Mouse (Mus musculus) cerebellum, adult 9-11 months (tissue): ENCODE results near the gene Ppt2.

Experiments
- DNase-seq: peaks from one replicate; pipeline ENCODE4 v3.0.0; 2022

The Ppt2 gene

DNA sequence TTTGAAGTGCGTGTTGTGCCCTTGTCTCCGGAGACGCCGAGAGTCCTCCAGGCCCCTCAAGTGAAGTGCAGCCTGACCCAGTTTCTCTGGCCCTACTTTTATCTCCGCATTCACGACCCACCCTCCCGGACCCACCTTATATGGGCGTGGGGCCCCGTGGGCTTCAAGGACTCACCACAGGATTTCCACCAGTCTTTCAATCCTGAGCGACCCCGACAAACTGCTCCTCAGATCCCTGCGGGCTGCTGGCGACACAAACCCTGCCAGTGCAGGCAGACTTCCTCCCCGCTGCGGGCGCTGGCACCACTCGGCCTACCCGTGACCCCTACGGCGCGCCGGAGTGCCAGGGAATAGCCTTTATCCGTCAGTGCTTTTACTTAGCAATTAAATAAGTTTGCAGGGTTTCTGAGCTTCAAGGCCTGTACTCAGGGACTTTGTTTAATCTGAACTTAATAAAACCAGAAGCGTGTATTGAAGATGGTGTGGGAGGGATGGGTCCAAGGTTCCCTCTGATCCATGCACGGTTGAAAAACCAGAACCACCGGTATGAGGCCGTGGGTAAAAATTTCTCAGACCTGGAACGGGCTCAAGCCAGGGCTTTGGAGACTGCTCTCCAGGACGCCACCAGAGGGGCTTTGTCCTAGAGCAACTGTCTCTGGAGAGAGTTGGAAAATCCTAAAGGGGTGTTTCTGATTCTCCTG, at the start of gene Ppt2:
Gene Ppt2 (minus strand): TSS at position 568 of the 701 bp plus-strand sequence.
- peak; percentile 86 for DNase-seq

DNA sequence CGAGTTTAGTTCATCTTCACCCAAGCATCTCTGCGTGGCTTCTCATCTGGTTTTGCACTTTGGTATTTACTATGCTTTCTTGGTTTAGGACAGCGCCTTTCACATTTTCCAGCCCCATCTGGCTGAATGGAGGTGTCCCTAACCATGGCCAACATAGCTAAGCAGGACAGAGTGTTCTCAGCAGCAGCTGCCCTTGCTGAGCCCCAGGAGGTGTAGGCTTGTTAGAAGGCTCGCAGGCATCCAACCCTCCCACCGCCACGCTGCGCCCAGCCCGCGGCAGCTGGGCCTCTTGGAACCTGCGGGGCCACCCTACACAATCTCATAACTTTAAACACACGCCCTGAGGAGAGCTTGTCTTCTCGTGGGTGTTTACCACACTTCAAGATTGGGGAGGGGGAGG, 48.4 kb upstream of the Ppt2 start:
- DNase-seq = no peak

DNA sequence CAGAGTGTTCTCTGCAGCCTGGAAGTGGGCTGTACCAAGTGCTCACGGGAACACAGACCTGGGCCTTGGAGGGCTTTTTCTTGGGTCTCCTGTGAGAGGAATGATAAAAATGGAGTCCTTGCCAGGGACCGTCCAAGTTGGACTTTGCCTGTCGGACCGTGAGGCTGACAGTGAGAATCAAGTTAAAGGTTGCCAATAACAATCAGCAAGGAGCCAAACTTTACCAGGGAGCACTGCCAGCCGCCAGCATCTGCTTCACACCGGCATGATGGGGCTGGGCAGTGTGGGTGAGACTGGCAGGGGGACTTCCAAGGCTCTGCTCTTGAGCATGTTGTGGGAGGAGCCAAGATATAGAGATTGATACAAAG, 47.8 kb upstream of the Ppt2 start:
- DNase-seq = no peak

DNA sequence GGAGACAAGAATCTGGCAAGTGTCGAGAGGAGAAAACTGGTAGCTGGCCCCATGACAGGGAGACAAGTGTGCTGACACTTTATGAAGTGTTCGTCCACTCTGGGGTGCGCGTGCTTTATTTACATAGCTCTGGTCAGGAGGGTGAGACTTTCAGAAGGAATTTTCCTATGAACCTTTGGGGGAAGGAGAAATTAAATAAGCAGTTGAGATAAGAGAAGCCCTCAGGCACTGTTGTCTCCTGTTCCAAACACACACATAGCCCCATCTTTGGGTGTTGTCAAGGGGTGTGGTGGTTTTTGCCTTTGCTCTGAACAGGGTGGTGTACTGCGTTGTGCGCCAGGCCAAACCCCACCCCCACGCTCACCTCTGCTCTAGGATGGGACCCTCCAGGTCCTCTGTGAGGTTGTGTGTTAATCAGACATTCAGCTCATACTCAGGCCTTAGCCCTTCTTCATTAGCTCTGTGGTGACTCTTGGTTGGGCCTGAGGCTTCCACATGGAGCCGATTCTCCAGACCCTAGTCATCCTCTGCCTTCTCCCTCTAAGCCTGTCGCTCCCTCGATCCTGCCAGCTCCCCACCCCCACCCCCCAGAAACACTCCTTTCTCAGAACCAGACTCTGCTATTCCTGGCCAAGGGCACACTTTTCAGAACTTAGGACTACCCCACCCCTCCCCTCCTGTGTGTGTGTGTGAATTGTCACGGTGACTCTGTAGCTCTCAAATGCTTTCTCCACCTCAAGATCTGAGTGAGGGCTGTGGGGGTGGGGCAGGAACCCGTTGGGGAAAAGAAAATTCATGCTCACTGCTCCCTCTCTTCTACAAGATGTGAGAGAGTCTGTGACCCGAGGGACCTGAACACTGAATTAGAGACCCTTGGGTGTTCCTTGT, 47.1 kb upstream of the Ppt2 start:
- no peak for DNase-seq

DNA sequence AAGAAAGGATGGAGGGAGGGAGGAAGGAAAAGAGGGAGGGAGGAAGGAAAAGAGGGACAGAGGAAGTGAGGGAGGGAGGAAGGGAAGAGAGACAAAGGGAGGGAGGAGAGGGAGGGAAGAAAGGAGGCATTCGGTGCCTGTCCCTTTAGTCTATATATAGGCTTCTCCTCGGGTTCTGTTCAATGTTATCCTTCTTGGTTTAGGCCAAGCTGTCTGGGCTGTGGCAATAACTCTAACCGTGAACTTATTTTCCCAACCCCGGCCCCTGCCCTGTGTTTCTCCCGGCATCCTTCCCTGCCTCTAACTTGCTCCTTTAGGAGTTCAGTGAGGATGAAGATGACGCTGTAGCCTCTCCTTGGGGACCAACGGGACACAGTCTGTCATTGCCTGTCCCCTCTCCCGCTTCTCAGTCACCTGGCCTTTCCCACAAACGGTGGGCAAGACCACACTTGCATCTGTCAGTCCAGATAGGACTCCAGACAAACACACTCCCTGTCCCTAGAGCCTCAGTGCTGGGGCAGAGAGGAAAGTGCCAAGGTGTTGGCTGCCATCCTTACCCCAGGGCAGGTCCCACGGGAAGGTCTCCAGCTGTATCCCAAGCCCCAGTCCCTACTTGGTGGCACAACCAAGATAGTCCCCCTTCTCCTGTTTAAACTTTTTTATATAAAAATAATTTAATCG, 46.4 kb upstream of the Ppt2 start:
- no peak for DNase-seq

DNA sequence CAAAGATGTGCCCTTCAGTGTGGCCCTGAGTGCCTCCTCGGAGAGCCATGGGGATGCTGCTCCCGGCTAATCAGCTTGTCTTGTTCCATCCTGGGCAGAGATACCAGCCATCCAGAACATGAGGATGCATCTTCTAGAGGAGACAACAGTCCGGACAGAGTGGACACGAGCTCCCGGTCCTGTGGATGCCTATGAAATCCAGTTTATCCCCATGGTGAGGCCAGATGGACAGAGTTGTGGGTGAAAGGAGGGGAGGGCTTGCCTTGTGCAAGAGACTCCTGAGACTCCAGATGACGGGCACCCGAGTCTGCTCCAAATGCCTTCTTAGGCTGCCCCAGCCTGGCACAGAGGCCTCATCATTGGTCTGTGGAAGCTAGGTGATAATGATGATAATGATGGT, 44.8 kb upstream of the Ppt2 start:
- DNase-seq = no peak

DNA sequence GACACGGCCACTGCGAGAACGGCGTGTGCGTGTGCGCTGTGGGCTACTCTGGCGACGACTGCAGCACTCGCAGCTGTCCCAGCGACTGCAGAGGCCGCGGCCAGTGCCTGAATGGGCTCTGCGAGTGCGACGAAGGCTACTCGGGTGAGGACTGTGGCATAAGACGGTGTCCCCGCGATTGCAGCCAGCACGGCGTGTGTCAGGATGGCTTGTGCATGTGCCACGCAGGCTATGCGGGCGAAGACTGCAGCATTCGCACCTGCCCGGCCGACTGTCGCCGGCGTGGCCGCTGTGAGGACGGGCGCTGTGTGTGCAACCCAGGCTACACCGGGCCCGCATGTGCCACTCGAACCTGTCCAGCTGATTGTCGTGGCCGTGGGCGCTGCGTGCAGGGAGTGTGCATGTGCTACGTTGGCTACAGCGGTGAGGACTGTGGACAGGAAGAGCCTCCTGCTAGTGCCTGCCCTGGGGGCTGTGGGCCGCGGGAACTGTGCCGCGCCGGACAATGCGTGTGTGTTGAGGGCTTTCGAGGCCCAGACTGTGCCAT, 44.0 kb upstream of the Ppt2 start:
- DNase-seq = no peak

DNA sequence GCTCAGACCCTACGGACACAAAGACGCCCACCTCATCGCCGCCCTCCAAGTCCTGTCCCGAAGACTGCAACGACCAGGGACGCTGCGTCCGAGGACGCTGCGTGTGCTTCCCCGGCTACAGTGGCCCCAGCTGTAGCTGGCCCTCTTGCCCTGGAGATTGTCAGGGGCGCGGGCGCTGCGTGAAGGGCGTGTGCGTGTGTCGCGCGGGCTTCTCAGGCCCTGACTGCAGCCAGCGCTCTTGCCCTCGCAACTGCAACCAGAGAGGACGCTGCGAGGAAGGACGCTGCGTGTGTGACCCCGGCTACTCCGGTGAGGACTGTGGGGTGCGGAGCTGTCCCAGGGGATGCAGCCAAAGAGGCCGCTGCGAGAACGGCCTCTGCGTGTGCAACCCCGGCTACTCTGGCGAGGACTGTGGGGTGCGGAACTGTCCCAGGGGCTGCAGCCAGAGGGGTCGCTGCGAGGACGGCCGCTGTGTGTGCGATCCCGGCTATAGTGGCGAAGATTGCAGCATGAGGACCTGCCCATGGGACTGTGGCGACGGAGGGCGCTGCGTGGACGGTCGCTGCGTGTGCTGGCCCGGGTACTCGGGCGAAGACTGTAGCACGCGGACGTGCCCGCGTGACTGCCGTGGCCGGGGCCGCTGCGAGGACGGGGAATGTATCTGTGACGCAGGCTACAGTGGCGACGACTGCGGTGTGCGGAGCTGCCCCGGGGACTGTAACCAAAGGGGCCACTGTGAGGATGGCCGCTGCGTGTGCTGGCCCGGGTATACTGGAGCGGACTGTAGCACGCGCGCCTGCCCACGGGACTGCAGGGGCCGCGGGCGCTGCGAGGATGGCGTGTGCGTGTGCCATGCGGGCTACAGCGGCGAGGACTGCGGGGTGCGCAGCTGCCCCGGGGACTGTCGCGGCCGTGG, 43.1 kb upstream of the Ppt2 start:
- no peak for DNase-seq

DNA sequence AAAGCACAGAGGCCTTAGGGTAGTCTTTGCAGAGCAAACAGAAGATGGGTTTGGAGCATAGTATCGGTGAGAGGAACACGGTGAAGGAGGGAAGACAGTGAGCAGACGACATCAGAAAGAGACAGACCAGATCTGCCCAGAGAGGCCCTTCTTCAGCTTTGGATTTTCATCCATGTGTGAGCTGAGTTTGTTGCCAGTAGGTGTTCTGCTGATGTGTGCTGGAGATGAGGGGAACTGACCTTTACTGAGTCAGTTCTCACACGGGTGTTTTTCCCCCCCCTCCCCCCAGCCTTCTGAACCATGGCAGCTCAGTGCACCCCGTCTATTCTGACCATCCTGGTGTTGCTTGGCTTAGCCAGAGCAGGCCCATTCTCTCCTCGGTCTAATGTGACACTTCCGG, 41.9 kb upstream of the Ppt2 start, which contains the start of gene Tnxb:
Gene Tnxb (plus strand): TSS at position 301 of the 400 bp plus-strand sequence.
- no peak for DNase-seq

DNA sequence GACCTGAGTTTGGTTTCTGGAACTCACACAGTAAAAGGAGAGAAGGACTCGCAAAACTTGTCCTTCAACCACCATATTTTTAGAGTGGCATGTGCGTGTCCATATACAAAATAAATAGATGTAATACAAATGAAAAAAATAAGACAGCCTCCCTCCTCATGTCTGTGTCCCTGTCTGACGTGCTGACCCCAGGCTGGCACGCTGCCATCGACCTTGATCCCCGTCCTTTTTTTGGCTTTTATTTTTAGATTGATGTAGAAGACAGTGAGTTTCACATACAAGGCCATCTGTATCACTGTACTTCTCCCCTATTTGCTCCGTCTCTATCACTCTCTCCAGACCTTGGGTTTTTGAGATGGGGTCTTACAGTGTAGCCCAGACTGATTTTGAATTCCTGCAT, 36.2 kb upstream of the Ppt2 start:
- DNase-seq = no peak

DNA sequence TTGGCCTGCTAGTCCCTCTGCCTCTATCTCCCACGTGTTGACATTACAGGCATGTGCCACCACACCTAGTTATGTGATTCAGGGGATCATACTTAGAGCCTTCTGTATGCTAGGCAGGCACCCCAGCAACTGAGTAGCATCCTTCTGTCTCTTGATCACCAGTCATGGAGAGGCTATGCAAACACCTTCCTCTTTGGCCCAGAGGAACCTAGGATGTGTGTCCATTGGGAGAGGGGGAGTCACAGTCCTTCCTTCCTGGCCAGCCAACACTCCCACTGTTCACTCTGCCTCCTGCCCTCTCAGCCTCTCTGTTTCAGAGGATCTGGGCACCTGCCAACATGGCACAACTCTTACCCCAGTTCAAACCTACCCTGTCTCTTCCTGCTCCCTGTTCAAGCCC, 35.2 kb upstream of the Ppt2 start:
- DNase-seq = no peak

DNA sequence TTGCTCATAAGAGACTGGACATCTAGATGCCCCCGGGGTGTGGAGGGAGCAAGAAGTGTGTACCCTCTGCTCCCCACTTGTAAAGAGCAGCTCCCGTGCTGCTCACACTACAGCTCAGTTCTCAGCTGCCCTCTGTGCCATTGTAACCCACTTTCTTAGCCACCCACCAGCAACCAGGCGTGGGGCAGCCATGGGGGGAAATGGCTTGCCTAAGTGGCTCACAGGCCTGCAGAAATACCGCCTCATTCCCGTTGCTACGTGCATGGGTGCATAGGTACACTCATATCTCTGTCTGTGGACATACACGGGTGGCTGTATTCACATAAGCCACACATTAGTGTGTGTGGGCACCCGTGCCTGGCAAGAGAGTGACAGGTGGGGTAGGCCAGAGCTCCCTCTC, 34.7 kb upstream of the Ppt2 start:
- no peak for DNase-seq

DNA sequence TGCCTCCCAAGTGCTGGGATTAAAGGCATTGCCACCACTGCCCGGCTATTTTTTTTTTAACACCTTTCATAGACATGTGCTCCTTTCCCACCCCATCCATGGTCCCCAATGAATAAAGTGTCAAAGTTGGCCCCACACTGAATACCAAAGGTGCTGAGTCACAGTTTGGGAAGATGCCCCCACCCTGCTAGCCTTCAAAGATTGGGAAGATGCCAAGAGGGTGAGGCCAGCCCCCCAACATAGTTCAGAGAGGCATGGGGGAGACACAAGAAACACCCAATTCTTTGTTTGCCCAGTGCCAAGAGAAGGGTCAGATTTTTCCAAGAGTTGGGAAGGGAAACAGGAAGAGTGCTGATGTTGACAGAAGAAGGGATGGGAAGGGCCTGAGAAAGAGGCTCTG, 34.2 kb upstream of the Ppt2 start:
- DNase-seq = no peak

DNA sequence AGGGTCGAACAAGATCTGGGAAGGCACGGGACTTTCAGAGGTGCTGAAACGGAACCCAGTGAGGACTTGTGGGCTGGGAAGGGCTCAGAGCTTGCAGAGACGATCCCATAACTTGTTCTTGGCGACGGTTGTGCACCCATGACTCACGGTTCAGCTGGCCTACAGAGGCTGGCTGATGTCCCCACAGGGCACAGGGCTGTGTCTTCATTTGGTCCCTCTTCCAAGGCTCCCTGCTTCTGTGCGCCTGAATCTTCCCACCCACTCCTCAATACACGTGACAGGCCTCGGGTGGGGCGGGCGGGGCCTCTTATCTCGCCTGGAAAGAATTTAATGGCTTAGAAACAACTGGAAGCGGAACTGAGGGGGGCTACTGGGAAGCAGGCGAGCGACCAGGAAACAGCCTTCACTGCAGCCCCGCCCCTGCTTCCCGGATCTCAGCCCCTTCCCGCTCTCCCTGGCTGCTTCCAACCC, 32.8 kb upstream of the Ppt2 start:
- DNase-seq = no peak

DNA sequence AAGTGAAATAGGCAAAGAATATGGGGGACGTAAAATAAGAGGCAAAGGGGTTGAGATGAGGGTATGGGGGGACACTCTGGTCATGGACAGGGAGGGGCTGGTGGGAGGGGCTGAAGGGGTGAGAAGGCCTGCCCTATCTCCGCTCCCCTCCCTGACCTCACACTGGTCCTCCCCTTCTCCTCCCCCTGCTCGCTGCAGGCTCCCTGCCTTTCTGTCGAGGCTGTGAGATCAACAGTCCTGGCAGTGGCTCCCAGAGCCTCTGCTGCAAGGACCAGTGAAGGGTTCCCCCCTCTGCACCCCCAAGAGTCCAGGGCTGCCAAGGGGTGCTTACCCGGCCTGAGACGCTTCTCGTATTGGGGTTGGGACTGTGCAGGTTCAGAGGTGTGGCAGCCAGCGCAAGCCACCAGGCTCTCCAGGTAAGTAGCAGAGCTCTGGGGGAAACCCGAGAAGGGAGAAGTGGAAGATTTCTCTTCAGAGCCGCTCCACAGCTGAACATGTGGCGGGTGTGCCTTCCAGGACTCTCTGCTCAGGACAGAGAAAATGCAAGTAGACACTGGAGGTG, 32.0 kb upstream of the Ppt2 start:
- no peak for DNase-seq

DNA sequence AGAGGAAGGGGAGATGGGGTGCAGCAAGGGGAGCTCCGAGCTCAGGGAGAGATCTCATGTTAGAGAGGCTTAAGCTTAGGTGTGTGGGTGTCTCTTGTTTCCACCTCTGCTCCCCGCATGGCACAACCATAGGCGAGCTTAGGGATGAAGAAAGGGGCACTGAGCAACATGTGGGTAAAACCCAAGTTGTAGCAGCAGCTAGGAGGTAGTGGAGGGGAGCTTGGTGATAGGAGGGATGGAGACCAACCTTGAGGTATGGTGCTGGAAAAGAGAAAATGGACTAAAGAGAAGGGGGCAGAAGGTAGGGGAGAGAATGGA, 31.5 kb upstream of the Ppt2 start:
- no peak for DNase-seq

DNA sequence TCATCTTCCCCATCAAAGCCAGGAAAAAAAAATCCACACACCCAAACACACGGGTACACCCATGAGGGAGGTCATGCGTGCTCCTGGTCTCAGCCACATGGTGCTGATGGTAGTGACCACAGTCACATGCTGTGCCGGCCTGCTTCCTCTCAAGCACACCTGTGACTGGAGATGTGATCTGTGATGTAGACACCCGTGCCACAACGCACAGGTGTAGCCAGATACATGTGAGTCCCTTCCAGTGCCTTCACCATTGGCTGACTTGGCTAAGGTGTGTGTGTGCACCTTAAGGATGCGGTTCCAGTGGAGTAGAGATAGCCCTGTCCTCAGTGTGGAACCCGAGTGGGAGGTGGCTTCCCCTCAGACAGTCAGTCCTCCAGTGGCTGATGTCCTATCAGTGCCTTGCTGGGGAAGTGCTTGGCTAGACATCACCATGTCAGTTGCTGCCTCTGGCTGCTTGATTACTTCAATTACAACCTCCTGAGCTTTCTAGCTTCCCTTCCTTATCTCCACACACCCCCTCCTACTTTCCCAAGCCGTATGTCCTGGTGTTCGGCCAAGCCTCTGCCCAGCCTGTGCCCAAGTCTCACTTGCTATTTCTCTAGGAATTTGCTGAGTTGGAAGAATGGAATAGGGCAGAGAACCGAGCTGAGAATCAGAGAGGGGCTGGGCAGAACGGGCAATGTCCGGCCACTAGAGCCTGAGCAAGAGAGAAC, 31.0 kb upstream of the Ppt2 start:
- DNase-seq = no peak

DNA sequence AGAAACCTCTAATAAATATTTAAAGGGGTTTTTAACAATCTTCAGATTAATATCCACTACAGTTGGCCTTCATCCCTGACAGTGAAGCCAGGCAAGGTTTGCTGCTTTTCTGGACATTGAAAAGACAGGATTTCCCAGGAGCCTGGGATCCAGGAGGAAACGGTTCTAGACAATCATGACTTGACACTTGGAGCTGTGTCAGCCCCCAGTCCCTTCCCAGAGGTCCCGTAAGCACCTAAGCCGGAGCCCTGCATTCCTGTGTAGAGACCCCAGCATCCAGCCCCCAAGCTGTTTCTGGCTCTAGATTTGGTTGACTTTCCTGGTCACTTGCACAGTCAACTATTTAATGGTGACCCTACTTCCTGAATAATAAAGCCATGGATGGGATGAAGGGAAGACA, 30.3 kb upstream of the Ppt2 start:
- no peak for DNase-seq

DNA sequence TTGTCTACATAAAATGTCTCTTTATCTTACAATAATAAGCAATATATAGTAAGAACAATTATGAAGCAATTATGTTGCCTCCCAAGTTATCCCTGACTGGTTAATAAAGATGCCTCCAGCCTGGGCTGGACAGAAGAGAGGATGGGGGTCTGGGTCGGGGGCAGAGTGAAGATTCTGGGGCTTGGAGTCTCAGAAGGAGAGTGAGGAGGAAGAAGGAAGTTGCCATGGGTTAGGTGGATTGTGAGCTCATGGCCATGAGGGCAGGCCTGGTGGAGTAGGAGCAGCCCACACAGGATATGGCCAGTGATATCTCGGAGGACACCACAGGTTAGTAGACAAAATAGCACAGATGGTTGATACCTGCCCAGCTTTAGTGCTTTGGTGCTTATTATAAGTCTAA, 29.8 kb upstream of the Ppt2 start:
- no peak for DNase-seq

DNA sequence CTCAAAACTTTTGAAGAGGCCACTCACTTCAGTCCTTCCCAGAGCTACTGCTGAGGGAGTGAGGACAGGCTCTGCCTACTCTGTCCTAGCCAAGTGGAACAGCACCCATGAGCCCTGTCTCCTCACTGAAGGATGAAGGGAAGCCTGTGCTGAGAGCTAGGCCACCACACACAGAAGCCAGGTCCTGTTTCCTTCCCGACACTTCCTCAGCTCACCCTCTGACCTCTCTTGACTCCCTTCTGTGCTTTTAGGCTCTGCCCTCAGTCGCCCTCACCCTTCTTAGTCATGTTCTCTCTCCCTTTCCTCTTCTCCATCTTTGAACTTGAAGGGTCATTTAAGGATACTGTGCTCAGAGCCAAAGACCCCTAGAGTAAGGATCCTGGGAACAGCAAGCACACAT, 29.0 kb upstream of the Ppt2 start:
- no peak for DNase-seq

DNA sequence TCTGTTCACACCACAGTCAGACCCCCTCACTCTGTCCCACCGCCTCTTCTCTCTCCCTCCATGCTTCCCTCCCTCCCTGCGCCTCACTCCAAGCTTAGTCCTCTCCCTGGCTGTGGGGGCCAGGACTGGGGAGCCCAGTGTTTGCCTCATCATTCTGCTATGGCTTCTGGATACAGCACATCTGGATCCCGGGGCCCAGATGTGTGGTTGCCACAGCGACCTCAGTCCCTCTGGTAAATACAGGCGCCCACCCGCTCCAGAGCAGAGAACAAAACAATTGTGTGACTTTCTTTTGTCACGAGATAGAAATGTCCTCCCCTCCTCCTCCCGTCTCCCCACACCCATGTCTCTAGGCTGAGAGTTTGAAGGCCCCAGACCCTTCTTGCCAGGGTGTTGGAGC, 28.4 kb upstream of the Ppt2 start:
- peak; percentile 22 for DNase-seq
